Mouse (Mus musculus): ENCODE results near the gene Serinc2. TPM values are rescaled to one million over a fixed set of nuclear protein-coding genes. Genes with fewer than 3 reads are reported as not detected.

Gene Serinc2
- polyA plus RNA-seq, 1 experiment from 2014 or later: not detected

- H3K79me2 ChIP-seq (ENCODE audit: inconsistent target): no peaks in the 10 kb centered on the region
- peak within 1 kb of the TSS; percentile 30 for H3K4me3 ChIP-seq (ENCODE audit: inconsistent target)
- no peak within 1 kb of the TSS for H3K27ac ChIP-seq
- peaks cover 6% of the 10 kb centered on the region; the same call in 1 of the 2 replicates for H3K36me3 ChIP-seq (ENCODE audit: inconsistent target)
- 2% methylated on average over 52 of the region's 52 CpGs for WGBS (ENCODE audit: missing documents)
These were observed 29.5 kb upstream of the Serinc2 start, which contains the start of the genes Fabp3 and Gm10570 for GRCm38 (mm10) chr4:130308231-130309081. Gene Fabp3, plus strand, starts transcription at chr4:130308595. Gene Gm10570, minus strand, starts transcription at chr4:130308674.

- 16% methylated on average over 23 of the region's 23 CpGs for WGBS (ENCODE audit: missing documents)
- no peak overlapping the region for H3K27ac ChIP-seq
- peaks cover under 1% of the 10 kb centered on the region; the same call in 1 of the 2 replicates for H3K36me3 ChIP-seq (ENCODE audit: inconsistent target)
- no peaks in the 10 kb centered on the region for H3K79me2 ChIP-seq (ENCODE audit: inconsistent target)
- H3K4me3 ChIP-seq (ENCODE audit: inconsistent target): peak overlapping the region; percentile 30; the same call in 1 of the 2 replicates
These were observed 28.8 kb upstream of the Serinc2 start for GRCm38 (mm10) chr4:130307851-130308230.

DNA sequence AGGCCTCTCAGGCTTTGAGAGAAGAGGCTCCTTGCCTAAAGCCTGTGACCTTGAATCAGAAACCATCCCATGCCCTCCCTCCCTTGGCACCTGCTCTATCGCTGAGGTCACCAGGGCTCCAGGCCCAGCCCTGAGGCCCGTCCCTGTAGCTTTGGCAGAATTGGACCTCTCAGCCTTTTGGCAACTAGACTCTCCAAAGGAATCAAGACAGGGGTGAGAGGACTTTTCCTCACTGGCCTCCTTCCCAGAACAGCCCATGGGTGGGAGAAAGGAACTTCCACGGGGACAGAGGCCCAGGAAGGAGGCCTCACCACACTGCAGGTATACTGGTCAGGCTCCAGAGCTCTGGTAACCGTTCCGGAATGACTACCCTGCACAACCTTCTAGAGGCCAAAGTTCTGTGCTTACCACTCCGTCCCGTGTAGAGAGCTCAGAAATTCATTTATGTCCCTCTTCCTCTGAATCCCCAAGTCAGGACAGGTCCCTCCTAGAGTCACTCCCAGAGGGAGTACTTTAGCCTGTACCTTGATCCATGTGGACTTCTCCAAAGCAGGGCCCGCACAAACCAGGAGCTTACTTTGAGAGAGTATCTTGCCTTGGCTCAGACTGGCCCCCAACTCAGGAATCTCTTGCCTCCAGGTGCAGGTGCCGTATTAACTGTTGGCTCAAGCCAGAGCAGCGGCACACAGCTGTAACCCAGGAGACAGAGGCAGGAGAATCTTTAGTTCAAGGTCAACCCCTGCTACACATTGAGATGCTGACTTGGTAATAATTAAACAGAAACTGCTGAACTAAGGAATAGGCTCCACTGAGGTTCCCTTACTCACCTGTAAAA is 28.0 kb upstream of the Serinc2 start:
- 92% methylated on average over 10 of the region's 10 CpGs for WGBS (ENCODE audit: missing documents)
- H3K27ac ChIP-seq: no peak overlapping the region
- H3K79me2 ChIP-seq (ENCODE audit: inconsistent target): no peaks in the 10 kb centered on the region
- H3K4me3 ChIP-seq (ENCODE audit: inconsistent target): no peak overlapping the region
- H3K36me3 ChIP-seq (ENCODE audit: inconsistent target): no peaks in the 10 kb centered on the region

- Histone ChIP-seq H3K27ac (no peak overlapping the region), H3K79me2 (ENCODE audit: inconsistent target) (no peaks in the 10 kb centered on the region), H3K36me3 (ENCODE audit: inconsistent target) (no peaks in the 10 kb centered on the region), H3K4me3 (ENCODE audit: inconsistent target) (no peak overlapping the region)
- WGBS (ENCODE audit: missing documents): 44% methylated on average over 3 of the region's 3 CpGs
These were observed 25.7 kb upstream of the Serinc2 start for GRCm38 (mm10) chr4:130304746-130305145.

DNA sequence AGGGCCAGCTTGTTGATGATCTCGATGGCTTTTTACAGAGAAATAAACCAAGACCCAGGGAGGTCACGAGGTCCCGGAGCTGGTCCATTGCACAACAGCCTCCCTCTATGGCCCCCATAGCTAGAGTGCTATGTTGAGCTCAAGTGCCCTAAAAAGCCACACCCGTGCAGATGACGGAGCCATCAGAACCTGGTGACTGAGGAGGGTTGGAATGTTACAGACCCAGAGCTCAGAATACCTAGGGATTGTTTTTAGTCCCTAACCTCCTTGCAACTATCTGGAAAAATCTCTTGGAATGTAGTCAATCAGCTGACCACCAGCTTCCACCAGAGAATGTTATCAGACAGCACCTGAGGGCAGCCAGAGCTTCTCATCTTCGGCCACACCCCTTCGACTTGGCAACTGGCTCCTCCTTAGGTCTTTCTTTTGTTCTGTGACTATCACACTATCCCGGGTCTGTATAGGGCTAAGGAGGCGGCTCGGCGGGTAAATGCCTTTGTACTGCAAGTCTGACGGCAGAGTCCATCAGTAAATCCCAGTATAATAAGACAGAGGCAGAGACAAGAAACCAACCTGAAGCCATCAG is 23.4 kb upstream of the Serinc2 start:
- H3K79me2 ChIP-seq (ENCODE audit: inconsistent target): no peaks in the 10 kb centered on the region
- 77% methylated on average over 12 of the region's 12 CpGs for WGBS (ENCODE audit: missing documents)
- H3K27ac ChIP-seq: no peak overlapping the region
- no peaks in the 10 kb centered on the region for H3K36me3 ChIP-seq (ENCODE audit: inconsistent target)
- H3K4me3 ChIP-seq (ENCODE audit: inconsistent target): no peak overlapping the region

DNA sequence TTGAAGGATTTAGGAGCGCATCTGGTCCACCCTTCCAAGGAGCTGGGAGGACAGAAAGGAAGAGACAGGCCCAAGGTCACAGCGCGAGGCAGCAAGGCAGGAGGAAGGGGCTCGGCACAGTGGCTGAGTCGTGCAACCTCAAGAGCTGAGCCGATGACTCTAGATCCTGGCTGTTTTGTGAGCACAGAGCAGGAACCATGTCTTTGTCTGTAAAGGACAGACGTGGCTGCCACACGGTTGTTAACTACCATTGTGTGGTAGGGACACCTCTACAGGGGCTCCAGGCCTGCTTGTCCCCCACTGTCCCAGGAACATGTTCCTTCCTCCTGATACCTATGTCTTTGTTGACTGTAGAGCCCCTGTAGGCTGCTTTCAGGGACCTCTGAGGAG is 20.6 kb upstream of the Serinc2 start:
- H3K27ac ChIP-seq: no peak overlapping the region
- H3K79me2 ChIP-seq (ENCODE audit: inconsistent target): no peaks in the 10 kb centered on the region
- H3K4me3 ChIP-seq (ENCODE audit: inconsistent target): no peak overlapping the region
- WGBS (ENCODE audit: missing documents): 77% methylated on average over 8 of the region's 8 CpGs
- H3K36me3 ChIP-seq (ENCODE audit: inconsistent target): no peaks in the 10 kb centered on the region

DNA sequence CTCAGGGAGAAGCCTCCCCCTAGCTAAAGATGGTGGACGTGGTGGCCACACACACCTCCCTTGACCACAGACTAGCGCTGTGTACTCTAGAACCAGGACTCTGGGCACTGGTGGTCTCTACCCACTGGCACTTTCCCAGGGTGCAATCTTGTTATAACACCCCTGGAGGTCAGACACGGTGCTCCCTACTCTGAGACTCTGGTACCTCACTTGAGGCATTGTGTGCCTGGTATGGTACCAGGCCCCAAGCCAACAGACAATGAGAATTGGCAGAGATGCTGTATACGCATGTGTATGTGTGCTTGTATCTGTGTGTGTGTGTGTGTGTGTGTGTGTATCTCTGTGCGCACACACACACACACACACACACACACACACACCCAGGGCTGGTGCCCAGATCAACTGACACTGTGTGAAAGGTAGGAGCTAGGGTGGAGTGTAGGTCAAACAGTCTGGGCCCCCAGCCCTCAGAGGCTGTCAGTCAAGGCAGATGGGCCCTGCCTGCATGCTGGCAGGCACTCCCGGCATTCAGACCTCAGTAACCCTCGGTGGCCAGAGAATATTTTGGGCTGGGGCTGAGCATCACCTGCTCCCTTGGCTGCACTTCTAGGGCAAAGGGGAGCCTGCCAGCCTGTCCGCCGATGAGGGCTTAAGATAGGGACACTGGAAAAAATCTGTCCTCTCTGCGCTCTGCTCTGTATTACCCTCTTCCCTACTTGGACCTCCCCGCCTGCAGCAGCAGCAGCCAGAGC is 20.0 kb upstream of the Serinc2 start:
- Histone ChIP-seq H3K79me2 (ENCODE audit: inconsistent target) (no peaks in the 10 kb centered on the region), H3K4me3 (ENCODE audit: inconsistent target) (no peak overlapping the region), H3K27ac (no peak overlapping the region), H3K36me3 (ENCODE audit: inconsistent target) (no peaks in the 10 kb centered on the region)
- WGBS (ENCODE audit: missing documents): 88% methylated on average over 11 of the region's 11 CpGs

- H3K4me3 ChIP-seq (ENCODE audit: inconsistent target): no peak overlapping the region
These were observed 18.1 kb upstream of the Serinc2 start for GRCm38 (mm10) chr4:130297123-130297529.

GRCm38 (mm10) chr4:130296243-130296965 is 17.4 kb upstream of the Serinc2 start:
- 91% methylated on average over 13 of the region's 13 CpGs for WGBS (ENCODE audit: missing documents)
- Histone ChIP-seq H3K79me2 (ENCODE audit: inconsistent target) (no peaks in the 10 kb centered on the region), H3K27ac (no peak overlapping the region), H3K4me3 (ENCODE audit: inconsistent target) (no peak overlapping the region), H3K36me3 (ENCODE audit: inconsistent target) (no peaks in the 10 kb centered on the region)

More at GRCm38 (mm10) chr4:130297123-130297529, 18.1 kb upstream of the Serinc2 start:
- 32% methylated on average over 13 of the region's 13 CpGs for WGBS (ENCODE audit: missing documents)
- Histone ChIP-seq H3K27ac (no peak overlapping the region), H3K79me2 (ENCODE audit: inconsistent target) (no peaks in the 10 kb centered on the region), H3K36me3 (ENCODE audit: inconsistent target) (no peaks in the 10 kb centered on the region)

GRCm38 (mm10) chr4:130295047-130295745 is 16.2 kb upstream of the Serinc2 start:
- WGBS (ENCODE audit: missing documents): 51% methylated on average over 21 of the region's 23 CpGs
- Histone ChIP-seq H3K27ac (no peak overlapping the region), H3K4me3 (ENCODE audit: inconsistent target) (no peak overlapping the region), H3K36me3 (ENCODE audit: inconsistent target) (no peaks in the 10 kb centered on the region), H3K79me2 (ENCODE audit: inconsistent target) (no peaks in the 10 kb centered on the region)

DNA sequence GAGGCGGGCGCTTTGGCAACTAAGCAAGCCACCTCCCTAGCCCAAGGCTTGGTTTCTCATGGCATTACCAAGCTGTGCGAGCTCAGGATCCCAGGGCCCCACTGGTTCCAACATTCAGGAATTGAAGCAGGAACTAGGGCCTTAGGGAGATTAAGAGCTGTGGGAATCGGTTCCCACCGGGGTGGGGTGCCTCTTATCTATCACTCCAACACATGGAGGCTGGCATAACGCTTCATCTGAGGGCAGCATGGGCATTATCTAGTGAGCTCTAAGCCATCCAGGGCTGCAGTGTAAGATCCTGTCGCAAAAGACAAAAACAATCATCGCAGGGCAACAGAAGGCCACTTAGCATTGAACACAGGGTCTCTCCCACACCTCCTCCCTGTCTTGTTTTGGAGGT is 15.5 kb upstream of the Serinc2 start:
- 90% methylated on average over 8 of the region's 8 CpGs for WGBS (ENCODE audit: missing documents)
- Histone ChIP-seq H3K4me3 (ENCODE audit: inconsistent target) (no peak overlapping the region), H3K36me3 (ENCODE audit: inconsistent target) (no peaks in the 10 kb centered on the region), H3K79me2 (ENCODE audit: inconsistent target) (no peaks in the 10 kb centered on the region), H3K27ac (no peak overlapping the region)

DNA sequence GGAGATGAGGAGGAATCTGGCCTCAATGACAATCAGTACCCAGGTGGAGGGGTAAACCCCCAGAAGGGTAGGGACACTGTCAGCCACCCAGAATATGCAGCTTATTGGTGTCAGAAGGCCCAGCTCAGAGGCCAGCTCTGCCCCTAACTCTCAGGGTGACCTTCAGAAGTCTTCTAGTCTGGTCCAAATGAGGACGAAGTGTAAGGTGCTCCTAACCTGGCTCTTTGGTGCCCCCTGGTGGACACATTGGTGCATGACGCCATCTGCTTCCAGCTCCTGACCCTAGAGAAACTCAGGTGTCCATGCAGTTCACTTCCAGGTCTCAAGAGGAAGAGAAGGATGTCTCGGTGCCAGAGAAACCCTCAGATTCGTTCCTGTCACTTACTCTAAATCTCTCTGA is 13.3 kb upstream of the Serinc2 start:
- 5% methylated on average over 4 of the region's 4 CpGs for WGBS (ENCODE audit: missing documents)

DNA sequence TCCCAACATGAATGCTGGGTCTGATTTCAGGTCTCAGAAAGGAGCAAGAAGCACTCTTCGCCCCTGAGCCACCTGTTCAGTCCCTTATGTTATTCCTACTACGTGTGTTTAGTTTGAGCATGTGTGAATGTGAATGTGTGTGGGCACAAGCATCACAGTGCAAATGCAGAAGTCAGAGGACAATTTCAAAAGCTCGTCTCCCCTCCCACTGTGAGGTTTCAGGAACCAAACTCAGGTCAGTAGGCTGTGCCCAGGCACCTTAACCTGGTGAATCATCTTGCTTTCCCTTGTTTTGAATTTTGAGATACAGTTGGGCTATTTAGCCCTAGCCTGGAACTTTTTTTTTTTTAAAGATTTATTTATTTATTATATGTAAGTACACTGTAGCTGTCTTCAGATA is 10.8 kb upstream of the Serinc2 start:
- 58% methylated on average over 3 of the region's 3 CpGs for WGBS (ENCODE audit: missing documents)
- Histone ChIP-seq H3K27ac (no peak overlapping the region), H3K36me3 (ENCODE audit: inconsistent target) (no peaks in the 10 kb centered on the region)

More for the DNA sequence above, 13.3 kb upstream of the Serinc2 start:
- Histone ChIP-seq H3K79me2 (ENCODE audit: inconsistent target) (no peaks in the 10 kb centered on the region), H3K27ac (no peak overlapping the region), H3K36me3 (ENCODE audit: inconsistent target) (no peaks in the 10 kb centered on the region), H3K4me3 (ENCODE audit: inconsistent target) (no peak overlapping the region)

More for the DNA sequence above, 10.8 kb upstream of the Serinc2 start:
- H3K4me3 ChIP-seq (ENCODE audit: inconsistent target): no peak overlapping the region
- H3K79me2 ChIP-seq (ENCODE audit: inconsistent target): no peaks in the 10 kb centered on the region
